Mouse (Mus musculus) kidney, adult 2 months (tissue): ENCODE measurements around the gene Mrpl1. TPM values are rescaled to one million over a fixed set of nuclear protein-coding genes. Genes with fewer than 3 reads are reported as not detected.
A peak's percentile ranks its signal among the peaks of the same experiment; 100 is the strongest.

Experiments
- DNase-seq: peaks from one replicate; pipeline ENCODE4 v3.0.0; 2021
- H3K27ac ChIP-seq: fragments of 200-500 bp; 2 replicates; pipeline ENCODE4 v1.5.1; 2012; ENCODE audit warnings: low read depth, low read length, control low read depth, inconsistent platforms; ENCODE audit not compliant: insufficient read depth
- H3K27me3 ChIP-seq: fragments of 200-500 bp; replicated peaks from 2 replicates; pipeline ENCODE4 v1.6.1; 2012; ENCODE audit warnings: mild to moderate bottlenecking, moderate library complexity, low read length, inconsistent platforms; ENCODE audit not compliant: control insufficient read depth, insufficient read depth
- H3K36me3 ChIP-seq: fragments of 200-500 bp; 2 replicates; pipeline ENCODE4 v1.6.1; 2012; ENCODE audit warnings: mild to moderate bottlenecking, moderate library complexity, low read length, inconsistent platforms; ENCODE audit not compliant: control insufficient read depth, insufficient read depth
- H3K4me1 ChIP-seq: fragments of 200-500 bp; 2 replicates; pipeline ENCODE4 v1.6.1; 2011; ENCODE audit warnings: low read length; ENCODE audit not compliant: control insufficient read depth, insufficient read depth
- H3K4me3 ChIP-seq: fragments of 200-500 bp; 2 replicates; pipeline ENCODE4 v1.5.1; 2011; ENCODE audit warnings: mild to moderate bottlenecking, low read depth, low read length, control low read depth; ENCODE audit not compliant: insufficient read depth
- CTCF ChIP-seq: fragments of 200-500 bp; conservative IDR thresholded peaks from 2 replicates; pipeline ENCODE4 v1.5.1; 2011; ENCODE audit warnings: low read depth, mild to moderate bottlenecking, control low read depth, low read length, moderate library complexity, mixed read lengths; ENCODE audit not compliant: insufficient read depth, insufficient read length
- POLR2A ChIP-seq: fragments of 200-500 bp; IDR thresholded peaks from one replicate; pipeline ENCODE4 v1.6.1; 2011; ENCODE audit warnings: low read depth, low read length, control low read depth
- WGBS: fragments of 180-500 bp; shearing (Covaris S2); methylation state at CpG from one replicate; pipeline ENCODE4 v1.1.7; 2018; 5-methylcytosine and 5-hydroxymethylcytosine counted together
- polyA plus RNA-seq: library from polyadenylated mRNA; depleted of rRNA; stranded (reverse); fragments of >200 nt; gene quantifications from 2 replicates; pipeline ENCODE4 v1.2.3, GENCODE M21; 2012

The Mrpl1 gene
- polyA plus RNA-seq, 1 experiment, result 6.6 TPM

DNA sequence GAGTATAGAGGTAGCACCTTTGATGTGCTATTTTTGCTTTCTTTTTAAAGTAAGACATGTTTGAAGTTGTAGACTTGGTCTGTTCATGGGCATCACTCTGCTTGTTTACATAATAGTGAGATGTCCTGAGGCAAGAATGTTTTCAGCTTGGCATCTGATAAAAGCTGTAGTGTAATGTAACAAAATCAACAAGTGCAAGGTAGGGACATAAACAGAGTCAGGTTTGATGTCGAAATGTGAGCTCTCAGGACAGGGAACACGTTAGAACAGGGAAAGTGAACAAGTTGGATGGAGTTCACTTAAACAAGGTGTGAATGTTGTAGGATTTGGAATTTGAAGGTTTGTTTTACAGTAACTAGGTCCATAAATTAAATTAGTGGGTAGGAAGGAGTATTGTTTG, 44.7 kb downstream of the Mrpl1 start:
- no peak overlapping the region for H3K27ac ChIP-seq
- H3K36me3 ChIP-seq, result no peaks in the 10 kb centered on the region
- no peaks in the 10 kb centered on the region for H3K27me3 ChIP-seq
- no peak for DNase-seq
- H3K4me1 ChIP-seq, result no peaks in the 10 kb centered on the region; the same call in 1 of the 2 replicates
- TF ChIP-seq POLR2A (no peak), CTCF (no peak)
- no peak overlapping the region for H3K4me3 ChIP-seq
- 50% methylated on average over 2 of the region's 2 CpGs for WGBS

DNA sequence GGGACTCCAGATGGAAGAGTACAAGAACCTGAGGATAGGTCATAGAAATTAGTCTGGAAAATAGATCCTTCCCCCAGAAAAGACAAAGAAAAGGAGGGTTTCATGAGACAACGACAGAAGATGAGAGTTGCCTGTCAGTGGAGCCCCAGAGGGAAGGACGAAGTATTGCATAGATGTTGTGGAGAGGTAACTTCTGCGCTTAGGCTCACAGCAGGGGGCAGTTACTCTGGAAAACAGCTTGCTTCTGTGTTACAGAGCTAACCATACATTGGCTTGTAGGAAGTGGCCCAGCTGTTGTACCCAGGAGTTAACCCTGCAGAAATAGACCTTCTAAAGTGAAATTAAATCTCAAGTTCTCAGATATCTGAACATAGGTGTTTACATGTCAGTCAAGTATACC, 45.9 kb downstream of the Mrpl1 start:
- Histone ChIP-seq H3K27me3 (no peaks in the 10 kb centered on the region), H3K36me3 (no peaks in the 10 kb centered on the region), H3K27ac (no peak overlapping the region), H3K4me1 (no peaks in the 10 kb centered on the region; the same call in 1 of the 2 replicates), H3K4me3 (no peak overlapping the region)
- 91% methylated on average over 3 of the region's 3 CpGs for WGBS
- TF ChIP-seq POLR2A, result no peak
- no peak for TF ChIP-seq CTCF
- DNase-seq, result no peak

DNA sequence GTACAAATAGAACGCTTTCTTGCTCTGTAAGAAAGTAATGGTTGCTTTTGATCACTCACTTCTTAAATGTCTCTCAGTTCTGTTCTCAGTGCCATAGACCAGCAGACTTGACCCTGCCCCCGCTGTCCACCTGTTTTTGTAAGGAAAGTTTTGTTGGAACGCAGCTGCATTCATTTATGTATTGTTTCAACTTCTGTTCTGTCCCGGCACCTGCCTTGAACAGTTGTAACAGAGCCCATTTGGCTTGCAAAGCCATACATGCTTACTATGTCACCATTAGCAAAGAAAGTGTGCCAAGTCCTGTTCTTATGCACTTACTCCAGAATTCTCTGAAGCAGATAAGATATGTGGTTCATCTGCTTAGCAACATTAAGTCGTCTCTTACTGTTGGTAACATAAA, 48.9 kb downstream of the Mrpl1 start:
- H3K4me3 ChIP-seq, result no peak overlapping the region
- DNase-seq, result no peak
- WGBS, result 92% methylated on average over 5 of the region's 5 CpGs
- no peak overlapping the region for H3K27ac ChIP-seq
- no peaks in the 10 kb centered on the region; the same call in 1 of the 2 replicates for H3K4me1 ChIP-seq
- H3K36me3 ChIP-seq, result no peaks in the 10 kb centered on the region; the same call in 1 of the 2 replicates
- no peak for TF ChIP-seq CTCF
- no peaks in the 10 kb centered on the region for H3K27me3 ChIP-seq

DNA sequence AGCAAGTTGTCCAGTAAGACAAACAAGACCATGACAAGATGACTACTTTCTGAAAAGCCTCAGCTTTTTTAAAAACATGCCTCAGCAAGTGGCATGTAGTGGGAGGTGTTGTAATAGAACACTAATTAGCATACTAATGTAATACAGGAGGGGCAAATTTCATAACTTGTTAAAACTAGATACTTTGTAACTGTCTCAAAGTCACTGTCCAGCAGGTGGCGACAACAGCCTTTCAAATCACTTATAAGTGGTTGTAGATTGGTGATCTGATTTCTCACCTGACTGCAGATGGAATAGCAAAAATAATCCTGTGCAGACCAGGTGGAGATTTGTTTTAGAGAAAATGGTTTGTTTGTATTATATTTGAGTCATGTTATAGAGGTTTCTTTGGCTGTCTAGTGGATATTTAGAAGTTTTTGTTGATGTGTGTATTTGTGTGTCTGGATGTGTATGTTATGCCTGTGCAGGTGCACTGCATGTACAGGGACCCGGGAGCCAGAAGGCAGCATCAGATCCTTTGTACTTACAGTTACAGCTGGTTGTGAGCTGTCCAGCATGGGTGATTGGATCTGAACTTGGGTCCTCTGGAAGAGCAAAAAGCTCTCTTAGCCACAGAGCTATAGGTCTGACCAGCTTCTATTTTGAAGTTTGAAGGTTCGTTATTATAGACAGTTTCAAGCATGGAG, 57.9 kb downstream of the Mrpl1 start:
- no peak for TF ChIP-seq POLR2A
- TF ChIP-seq CTCF, result no peak
- H3K4me1 ChIP-seq, result no peaks in the 10 kb centered on the region
- H3K4me3 ChIP-seq, result no peak overlapping the region
- peak; percentile 73 for DNase-seq
- no peaks in the 10 kb centered on the region for H3K27me3 ChIP-seq
- WGBS, result 63% methylated on average over 3 of the region's 3 CpGs
- no peak overlapping the region for H3K27ac ChIP-seq
- H3K36me3 ChIP-seq, result no peaks in the 10 kb centered on the region; the same call in 1 of the 2 replicates

DNA sequence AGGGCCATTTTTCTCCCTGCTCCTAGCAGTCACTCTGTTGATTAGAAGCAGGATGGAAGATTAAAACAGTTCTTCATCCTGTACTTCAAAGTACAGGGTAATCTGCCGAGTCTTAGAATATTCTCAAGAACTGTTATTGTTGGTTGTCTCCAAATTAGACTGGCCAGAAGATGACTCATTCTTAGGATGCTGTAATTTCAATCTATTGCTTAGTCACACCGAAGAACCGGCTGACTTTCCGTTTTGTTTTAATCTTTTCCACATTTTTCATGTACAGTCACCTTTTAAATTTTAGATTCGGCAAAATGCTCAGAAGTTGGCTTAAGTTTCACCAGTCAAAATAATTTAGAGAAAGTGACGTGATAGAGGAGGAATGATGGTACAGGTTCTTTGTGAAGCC, 61.8 kb downstream of the Mrpl1 start:
- H3K4me3 ChIP-seq, result no peak overlapping the region
- TF ChIP-seq CTCF, result no peak
- no peak for TF ChIP-seq POLR2A
- WGBS, result 84% methylated on average over 6 of the region's 6 CpGs
- H3K4me1 ChIP-seq, result no peaks in the 10 kb centered on the region
- H3K27me3 ChIP-seq, result no peaks in the 10 kb centered on the region
- DNase-seq, result no peak
- H3K27ac ChIP-seq, result no peak overlapping the region
- no peaks in the 10 kb centered on the region for H3K36me3 ChIP-seq

DNA sequence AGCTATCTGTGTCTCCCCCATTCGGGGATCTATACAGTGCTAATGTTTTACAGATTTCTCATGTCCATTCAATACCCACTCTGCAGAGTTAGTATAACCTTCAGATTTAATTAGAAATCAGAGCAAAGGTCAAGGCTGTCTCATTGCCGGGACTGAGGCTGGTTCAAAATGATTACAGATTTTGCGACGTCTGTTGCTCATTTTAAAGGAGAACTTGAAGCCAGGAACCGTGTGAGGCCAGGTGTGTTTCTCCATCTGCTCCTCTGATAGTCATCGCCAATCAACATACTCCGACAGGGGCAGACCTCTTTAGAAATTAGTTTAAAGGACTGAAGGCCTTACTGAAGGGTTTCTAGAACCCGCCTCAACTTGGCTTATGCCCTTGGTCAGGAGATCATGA, 96.5 kb downstream of the Mrpl1 start:
- 59% methylated on average over 8 of the region's 8 CpGs for WGBS
- H3K4me1 ChIP-seq, result no peaks in the 10 kb centered on the region
- no peak for DNase-seq

DNA sequence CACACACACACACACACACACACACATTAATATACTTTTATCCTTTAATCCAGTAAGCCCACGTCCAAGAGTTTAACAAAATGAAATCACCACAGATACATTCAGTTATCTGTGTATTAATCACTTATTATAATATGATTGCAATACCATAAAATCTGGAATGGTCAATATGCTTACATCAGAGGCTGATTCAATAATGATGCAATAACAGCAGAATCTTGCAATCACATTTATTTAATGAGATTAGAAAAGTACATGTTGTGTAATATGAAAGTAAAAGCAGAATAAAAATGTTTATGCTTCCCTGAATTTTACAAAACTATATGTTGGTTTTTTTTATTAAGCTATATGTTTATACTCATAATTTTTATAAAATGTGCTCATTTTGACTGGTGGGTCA, 97.0 kb downstream of the Mrpl1 start:
- TF ChIP-seq CTCF, result no peak
- TF ChIP-seq POLR2A, result no peak
- 87% methylated on average over 1 of the region's 1 CpGs for WGBS
- no peaks in the 10 kb centered on the region for H3K4me1 ChIP-seq

More for the DNA sequence above, 96.5 kb downstream of the Mrpl1 start:
- H3K36me3 ChIP-seq, result no peaks in the 10 kb centered on the region
- no peaks in the 10 kb centered on the region for H3K27me3 ChIP-seq
- no peak for TF ChIP-seq POLR2A
- no peak for TF ChIP-seq CTCF
- no peak overlapping the region for H3K4me3 ChIP-seq
- H3K27ac ChIP-seq, result no peak overlapping the region

DNA sequence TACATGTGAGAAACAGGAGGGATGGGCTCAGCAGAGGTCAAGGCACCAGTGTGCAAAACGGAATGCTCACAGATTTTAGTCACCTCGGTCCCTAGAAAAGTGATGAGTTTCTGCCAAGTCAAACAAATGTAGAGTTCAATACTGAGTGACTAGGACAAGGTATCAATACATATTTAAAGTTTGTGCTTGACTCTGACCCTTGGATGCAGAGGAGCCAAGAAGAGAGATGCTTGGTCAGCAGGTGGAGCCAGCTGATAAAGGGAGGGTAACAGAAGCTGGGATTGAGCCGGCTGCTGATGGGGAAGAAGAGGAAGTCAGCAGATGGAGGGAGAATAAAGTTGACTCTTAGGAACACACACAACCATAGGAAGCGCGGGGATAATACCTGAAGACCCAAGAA, 97.5 kb downstream of the Mrpl1 start:
- no peak overlapping the region for H3K4me3 ChIP-seq
- no peaks in the 10 kb centered on the region for H3K27me3 ChIP-seq
- 0 out of 2 replicates have a peak, but pooled peaks cover 2% of the 10 kb centered on the region for H3K4me1 ChIP-seq
- no peaks in the 10 kb centered on the region for H3K36me3 ChIP-seq
- peak; percentile 11 for DNase-seq
- TF ChIP-seq CTCF, result peak; percentile 68
- no peak for TF ChIP-seq POLR2A
- H3K27ac ChIP-seq, result no peak overlapping the region
- WGBS, result 63% methylated on average over 5 of the region's 5 CpGs

More for the DNA sequence above, 97.0 kb downstream of the Mrpl1 start:
- H3K4me3 ChIP-seq, result no peak overlapping the region
- H3K36me3 ChIP-seq, result no peaks in the 10 kb centered on the region
- H3K27me3 ChIP-seq, result no peaks in the 10 kb centered on the region
- DNase-seq, result no peak
- no peak overlapping the region for H3K27ac ChIP-seq
